Mouse (Mus musculus) cerebellum, adult 2 months (tissue): ENCODE measurements around the gene Kifc5b. TPM values are rescaled to one million over a fixed set of nuclear protein-coding genes. Genes with fewer than 3 reads are reported as not detected.

ENCODE experiments used
- DNase-seq, 2 experiments: peaks; one replicate each; pipeline ENCODE4 v3.0.0; 2021
- H3K27ac ChIP-seq: fragments of 200-500 bp; 2 replicates; pipeline ENCODE4 v1.5.1; 2012; ENCODE audit warnings: low read length, control low read depth, inconsistent platforms; ENCODE audit not compliant: insufficient read depth
- H3K27me3 ChIP-seq: fragments of 200-500 bp; 2 replicates; pipeline ENCODE4 v1.6.1; 2012; ENCODE audit warnings: inconsistent platforms, mild to moderate bottlenecking, low read length, moderate library complexity; ENCODE audit not compliant: control insufficient read depth, insufficient read depth
- H3K4me1 ChIP-seq: fragments of 200-500 bp; 2 replicates; pipeline ENCODE4 v1.6.1; 2011; ENCODE audit warnings: low read length; ENCODE audit not compliant: control insufficient read depth, insufficient read depth
- H3K4me3 ChIP-seq: fragments of 200-500 bp; replicated peaks from 2 replicates; pipeline ENCODE3; 2011; ENCODE audit warnings: mild to moderate bottlenecking, low read depth, low read length, control low read depth; ENCODE audit not compliant: insufficient read depth
- CTCF ChIP-seq: fragments of 200-500 bp; IDR thresholded peaks from 2 replicates; pipeline ENCODE4 v1.5.1; 2011; ENCODE audit warnings: low read depth, mild to moderate bottlenecking, control low read depth, low read length, moderate library complexity, borderline replicate concordance; ENCODE audit not compliant: insufficient read depth
- POLR2A ChIP-seq: fragments of 200-500 bp; IDR thresholded peaks from 2 replicates; pipeline ENCODE4 v1.6.1; 2011; ENCODE audit warnings: low read length, control low read depth, borderline replicate concordance; ENCODE audit not compliant: insufficient read depth
- WGBS: fragments of 180-500 bp; shearing (Covaris S2); methylation state at CpG from one replicate; pipeline ENCODE4 v1.1.7; 2018; 5-methylcytosine and 5-hydroxymethylcytosine counted together
- polyA plus RNA-seq: library from polyadenylated mRNA; depleted of rRNA; stranded (reverse); fragments of >200 nt; gene quantifications from 2 replicates; pipeline ENCODE4 v1.2.3, GENCODE M21; 2012

The Kifc5b gene
- polyA plus RNA-seq, 1 experiment = 5.9 TPM

DNA sequence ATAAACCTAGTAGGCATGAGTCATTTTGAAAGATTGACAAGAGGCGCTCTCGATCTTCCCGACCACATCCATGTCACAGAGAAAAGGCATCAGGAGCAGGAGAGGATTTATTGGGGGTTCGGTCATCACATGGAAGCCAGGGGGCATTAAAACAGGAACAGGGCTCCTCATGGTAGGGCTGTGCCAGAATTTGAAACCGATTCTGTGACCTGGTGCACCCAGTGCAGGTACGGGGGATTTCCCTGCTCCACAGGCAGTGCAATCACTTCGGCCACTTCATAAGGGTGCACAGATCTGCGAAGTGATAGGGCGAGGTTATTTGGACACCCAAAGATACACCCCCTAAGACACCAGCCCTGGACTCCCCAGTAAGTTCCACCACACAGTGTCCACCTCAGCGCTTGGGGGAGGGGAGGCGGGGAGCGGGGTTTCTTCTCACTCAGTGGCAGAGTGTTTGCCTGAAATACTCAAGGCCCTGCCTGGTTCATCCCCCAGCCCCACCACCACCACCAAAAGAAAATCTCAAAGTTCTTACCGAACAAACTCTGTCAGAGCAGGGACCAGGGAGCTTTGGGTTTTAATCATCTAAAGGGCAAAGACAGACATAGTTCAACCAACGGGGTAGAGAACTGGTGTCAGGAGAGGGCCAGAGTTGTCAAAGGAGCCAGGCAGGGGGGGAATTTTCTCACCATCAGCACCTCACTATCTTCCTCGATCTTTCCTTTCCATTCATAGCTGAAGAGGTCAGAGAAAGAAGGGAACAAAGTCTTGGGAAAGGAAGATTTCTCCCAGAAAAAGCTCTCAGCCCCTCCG, 21.2 kb downstream of the Kifc5b start:
- H3K4me1 ChIP-seq = peaks cover 10% of the 10 kb centered on the region; the same call in 1 of the 2 replicates
- H3K27me3 ChIP-seq = no peaks in the 10 kb centered on the region
- 55% methylated on average over 16 of the region's 16 CpGs for WGBS
- peak overlapping the region; percentile 62 for H3K4me3 ChIP-seq
- H3K27ac ChIP-seq = no peak overlapping the region
- peak in 1 of 2 experiments; percentile 14 for DNase-seq
- TF ChIP-seq CTCF (no peak), POLR2A (no peak)

DNA sequence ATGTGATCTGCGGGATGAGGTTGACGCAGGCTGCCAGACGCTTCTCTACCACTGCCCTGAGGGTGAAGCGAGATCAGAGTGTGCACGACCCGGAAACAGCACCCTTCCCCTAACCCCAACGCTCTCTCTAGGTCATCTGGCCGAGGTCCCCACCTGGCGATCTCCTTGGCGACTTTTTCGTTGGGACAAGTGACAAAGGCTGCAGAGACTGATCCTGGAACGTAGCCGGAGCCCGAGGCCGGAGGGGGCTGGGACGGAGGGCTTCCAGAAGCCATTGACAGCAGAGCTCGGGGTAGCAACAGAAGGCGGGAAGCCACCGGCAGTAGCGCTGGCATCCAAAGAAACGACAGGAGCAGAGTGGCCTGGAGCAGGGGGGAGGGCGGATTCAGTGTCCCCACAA, 21.8 kb downstream of the Kifc5b start:
- Histone ChIP-seq H3K27me3 (no peaks in the 10 kb centered on the region), H3K4me3 (peak overlapping the region; percentile 62), H3K27ac (0 out of 2 replicates have a peak overlapping the region, but pooled peaks have one; percentile 6), H3K4me1 (peaks cover 10% of the 10 kb centered on the region; the same call in 1 of the 2 replicates)
- TF ChIP-seq POLR2A = no peak
- TF ChIP-seq CTCF = no peak
- peak; percentile 47 to 55 for DNase-seq
- whole genome bisulfite sequencing = under 1% methylated on average over 22 of the region's 22 CpGs

DNA sequence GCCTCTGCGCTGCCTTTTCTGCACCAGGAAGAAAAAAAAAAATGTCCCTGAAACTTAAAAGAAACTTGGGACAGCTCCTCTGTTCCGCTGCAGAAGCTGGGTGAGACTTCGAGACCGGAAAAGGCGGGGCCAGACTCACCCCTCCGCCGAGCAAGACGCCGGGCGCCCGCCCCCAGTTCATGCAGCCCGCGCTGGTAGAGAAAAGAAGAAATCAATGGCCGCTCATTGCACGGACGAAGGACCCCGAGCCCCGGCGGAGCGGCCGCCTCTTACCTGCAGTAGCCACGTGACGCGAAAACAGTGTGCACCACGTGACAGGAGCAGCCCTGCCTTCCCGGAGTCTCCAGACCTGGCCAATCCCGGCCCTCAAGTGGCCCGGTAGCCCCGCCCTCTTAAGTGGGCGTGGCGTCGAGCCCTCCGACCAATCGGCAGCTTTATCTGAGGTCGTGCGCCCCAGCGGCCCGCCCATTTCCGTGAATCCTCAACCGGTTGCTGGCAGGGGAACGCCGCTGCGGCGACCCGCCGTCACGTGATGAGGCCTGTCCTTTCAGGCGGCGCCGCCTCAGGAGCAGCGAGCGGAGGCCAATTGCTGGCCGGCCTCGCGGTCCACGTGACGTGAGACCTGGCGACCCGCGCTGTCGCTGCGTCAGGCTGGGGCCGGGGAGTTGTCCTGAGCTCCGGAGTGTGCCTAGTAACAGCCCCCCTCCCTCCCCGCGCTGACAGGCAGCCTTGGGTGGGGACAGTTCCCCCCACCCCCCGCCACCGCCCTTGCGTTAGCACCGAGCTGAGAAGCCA, 22.5 kb downstream of the Kifc5b start, which contains the start of gene Cuta:
Cuta (minus strand) TSS at position 392 of the 795 bp plus-strand sequence.
- peaks cover 7% of the 10 kb centered on the region; the same call in 1 of the 2 replicates for H3K4me1 ChIP-seq
- H3K27ac ChIP-seq = peak within 1 kb of the TSS; percentile 89
- TF ChIP-seq CTCF (no peak), POLR2A (peak; percentile 86)
- no peaks in the 10 kb centered on the region for H3K27me3 ChIP-seq
- DNase-seq = peak; percentile 100
- H3K4me3 ChIP-seq = peak within 1 kb of the TSS; percentile 83
- WGBS = under 1% methylated on average over 70 of the region's 70 CpGs

DNA sequence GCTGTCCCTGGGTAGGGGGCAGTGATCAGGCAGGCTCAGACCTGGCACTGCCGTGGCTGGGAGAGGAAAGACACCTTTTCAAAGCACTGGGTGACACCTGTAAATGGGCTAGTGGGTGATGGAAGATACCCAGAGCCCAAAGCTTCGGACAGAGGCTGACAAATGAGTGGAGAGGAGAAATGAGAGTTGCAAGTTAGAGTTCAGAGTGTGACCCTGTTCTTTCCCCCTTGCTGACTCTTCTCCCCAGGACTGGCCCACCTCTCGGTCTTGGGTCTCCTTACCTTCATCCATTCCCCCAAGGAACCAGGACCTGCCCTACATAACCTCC, 23.0 kb downstream of the Kifc5b start:
- Histone ChIP-seq H3K27me3 (no peaks in the 10 kb centered on the region), H3K4me3 (peak overlapping the region; percentile 83), H3K27ac (peak overlapping the region; percentile 89), H3K4me1 (peaks cover 7% of the 10 kb centered on the region)
- DNase-seq = no peak
- no peak for TF ChIP-seq POLR2A
- TF ChIP-seq CTCF = no peak
- WGBS = 1% methylated on average over 3 of the region's 3 CpGs

DNA sequence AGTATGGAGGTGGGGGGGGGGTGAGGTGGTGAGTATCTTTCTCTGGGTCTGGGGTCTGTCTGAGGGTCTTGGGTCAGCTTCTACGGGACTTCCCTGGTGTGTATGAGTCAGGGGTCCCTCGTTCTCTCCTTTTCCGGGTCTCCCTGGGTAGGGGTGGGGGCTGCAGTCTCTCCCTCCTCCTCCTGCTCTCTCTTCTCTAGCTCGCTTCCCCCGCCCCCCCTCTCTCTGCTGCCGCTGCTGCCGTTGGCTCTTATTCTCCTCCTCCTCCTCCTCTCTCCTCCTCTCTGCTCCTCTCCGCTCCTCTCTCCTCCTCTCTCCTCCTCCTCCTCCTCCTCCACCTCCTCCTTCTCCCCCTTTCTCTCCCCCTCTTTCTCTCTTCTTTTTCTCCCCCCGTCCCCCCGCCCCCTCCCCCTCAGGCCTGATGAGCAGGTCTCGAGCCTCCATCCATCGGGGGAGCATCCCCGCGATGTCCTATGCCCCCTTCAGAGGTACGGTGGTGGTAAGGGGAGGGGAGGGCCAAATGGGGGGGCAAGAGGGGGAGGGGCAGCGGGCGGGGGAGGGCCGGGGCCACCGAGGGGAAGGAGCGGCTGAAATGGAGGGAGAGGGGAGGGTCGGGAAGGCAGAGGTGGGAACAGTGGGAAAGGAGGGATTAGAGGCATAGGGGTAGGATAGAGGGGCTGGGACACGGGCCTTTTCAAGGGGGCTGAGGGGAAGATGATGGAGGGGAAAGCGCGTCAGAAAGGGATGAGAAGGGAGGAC, 24.3 kb downstream of the Kifc5b start, which contains the start of gene Syngap1:
Syngap1 (plus strand) TSS at position 223 of the 759 bp plus-strand sequence.
- no peaks in the 10 kb centered on the region for H3K27me3 ChIP-seq
- TF ChIP-seq CTCF (no peak), POLR2A (peak; percentile 35; the same call in 1 of the 2 replicates)
- peak; percentile 63 to 75 for DNase-seq
- WGBS = 2% methylated on average over 15 of the region's 24 CpGs
- H3K4me3 ChIP-seq = peak within 1 kb of the TSS; percentile 83
- peaks cover 13% of the 10 kb centered on the region for H3K4me1 ChIP-seq
- H3K27ac ChIP-seq = peak within 1 kb of the TSS; percentile 95

DNA sequence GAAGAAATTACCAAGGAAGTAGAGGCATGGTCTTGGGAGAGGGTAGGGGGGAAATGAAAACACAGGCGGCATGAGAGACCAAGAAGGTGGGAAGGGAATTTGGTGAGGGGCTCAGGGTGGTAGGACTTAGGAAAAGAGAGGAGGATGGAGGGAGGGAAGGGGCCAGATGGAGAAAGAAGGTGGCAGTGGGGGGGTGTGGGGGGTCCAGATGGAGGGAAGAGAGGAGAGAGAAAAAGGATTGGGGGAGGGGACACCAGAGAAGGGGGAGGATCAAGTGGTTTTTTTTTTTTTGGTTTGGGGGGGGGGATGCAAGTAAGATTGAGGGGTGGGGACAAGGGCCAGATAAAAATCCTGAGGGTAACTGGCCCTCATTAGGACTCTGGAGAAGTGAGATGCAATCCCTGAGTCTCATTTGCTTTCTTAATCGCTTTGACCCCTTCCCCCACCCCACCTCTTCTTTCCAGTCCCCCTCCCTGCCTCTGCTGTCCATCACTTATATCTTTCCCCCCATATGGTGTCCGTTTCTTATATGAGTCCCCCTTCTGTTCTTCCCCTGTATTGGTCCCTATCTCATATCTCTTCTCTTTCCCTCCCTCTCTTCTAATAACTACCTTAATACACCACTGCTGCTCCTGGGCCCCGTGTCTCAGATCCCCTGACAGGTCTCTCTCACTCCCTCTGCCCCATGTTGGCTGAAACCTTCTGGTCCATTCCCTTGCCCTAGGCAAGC, 25.1 kb downstream of the Kifc5b start:
- no peak for TF ChIP-seq CTCF
- no peak for TF ChIP-seq POLR2A
- Histone ChIP-seq H3K4me3 (peak overlapping the region; percentile 77), H3K27me3 (no peaks in the 10 kb centered on the region), H3K27ac (peak overlapping the region; percentile 77), H3K4me1 (peaks cover 13% of the 10 kb centered on the region)
- no peak for DNase-seq
- 4% methylated on average over 4 of the region's 4 CpGs for WGBS

DNA sequence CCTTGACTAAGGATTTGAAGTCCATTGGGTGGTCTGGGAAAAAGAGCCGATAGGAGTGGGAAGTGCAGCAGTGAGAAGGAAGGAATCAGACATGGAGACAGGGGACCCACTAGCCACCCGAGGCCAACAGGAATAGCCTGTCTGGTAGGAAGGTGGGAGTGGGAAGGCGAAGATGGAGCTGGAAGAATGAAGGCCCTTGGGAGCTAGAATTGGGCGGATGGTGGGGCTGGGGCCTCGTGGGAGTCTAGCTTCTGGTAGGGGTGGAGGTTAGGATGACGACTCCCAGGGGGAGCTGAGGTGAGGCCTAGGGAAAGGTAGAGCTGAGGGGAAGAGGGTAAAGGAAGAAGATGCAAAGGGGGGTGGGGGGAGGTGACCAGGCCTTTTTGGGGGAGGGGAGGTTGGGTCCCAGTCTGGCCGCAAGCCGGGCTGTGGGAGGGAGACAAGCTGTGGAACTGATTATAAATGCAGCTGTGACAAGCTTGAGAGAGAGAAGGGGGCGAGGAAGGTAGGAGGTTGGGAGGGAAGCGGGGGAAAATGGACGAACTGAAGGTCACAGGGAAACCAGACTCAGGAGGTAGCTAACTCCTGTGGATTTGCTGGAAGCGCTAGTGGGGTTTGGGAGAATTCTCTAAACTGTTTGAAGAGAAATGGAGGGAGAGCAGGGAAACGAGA, 29.1 kb downstream of the Kifc5b start:
- H3K4me1 ChIP-seq = peaks cover 23% of the 10 kb centered on the region
- peak overlapping the region; percentile 65 for H3K4me3 ChIP-seq
- 23% methylated on average over 13 of the region's 13 CpGs for WGBS
- peak overlapping the region; percentile 50; the same call in 1 of the 2 replicates for H3K27ac ChIP-seq
- no peaks in the 10 kb centered on the region for H3K27me3 ChIP-seq
- no peak for DNase-seq
- TF ChIP-seq POLR2A (no peak), CTCF (no peak)
